Mouse (Mus musculus) cortical plate, adult 2 months (tissue): Measurements from ENCODE around the gene Cpn2. TPM values are rescaled to one million over a fixed set of nuclear protein-coding genes. Genes with fewer than 3 reads are reported as not detected.

Experiments
- H3K27ac ChIP-seq: fragments of 200-500 bp; 2 replicates; pipeline ENCODE4 v1.5.1; 2012; ENCODE audit warnings: low read length, control low read depth, inconsistent platforms; ENCODE audit not compliant: insufficient read depth
- H3K4me1 ChIP-seq: fragments of 200-500 bp; 2 replicates; pipeline ENCODE4 v1.6.1; 2011; ENCODE audit warnings: low read length; ENCODE audit not compliant: control insufficient read depth, insufficient read depth
- H3K4me3 ChIP-seq: fragments of 200-500 bp; 2 replicates; pipeline ENCODE4 v1.5.1; 2011; ENCODE audit warnings: mild to moderate bottlenecking, low read length, control low read depth; ENCODE audit not compliant: insufficient read depth
- CTCF ChIP-seq: fragments of 200-500 bp; IDR thresholded peaks from 2 replicates; pipeline ENCODE4 v1.5.1; 2011; ENCODE audit warnings: mild to moderate bottlenecking, control low read depth, low read length; ENCODE audit not compliant: insufficient read depth; ENCODE audit errors: extremely low read depth
- POLR2A ChIP-seq: fragments of 200-500 bp; IDR thresholded peaks from 2 replicates; pipeline ENCODE4 v1.6.1; 2011; ENCODE audit warnings: mild to moderate bottlenecking, low read length, control low read depth; ENCODE audit not compliant: insufficient read depth; ENCODE audit errors: extremely low read depth
- polyA plus RNA-seq: library from polyadenylated mRNA; depleted of rRNA; stranded (reverse); fragments of >200 nt; gene quantifications from 2 replicates; pipeline ENCODE4 v1.2.3, GENCODE M21; 2012

Gene Cpn2
- polyA plus RNA-seq, 1 experiment = not detected

- no peak overlapping the region for H3K27ac ChIP-seq
- H3K4me1 ChIP-seq = no peaks in the 10 kb centered on the region
- H3K4me3 ChIP-seq = no peak overlapping the region
- no peak for TF ChIP-seq CTCF
- no peak for TF ChIP-seq POLR2A
Observed at GRCm38 (mm10) chr16:30304236-30304635, 36.9 kb upstream of the Cpn2 start.

- H3K27ac ChIP-seq = no peak overlapping the region
- no peaks in the 10 kb centered on the region for H3K4me1 ChIP-seq
- no peak overlapping the region for H3K4me3 ChIP-seq
- TF ChIP-seq POLR2A (no peak), CTCF (no peak)
Observed at GRCm38 (mm10) chr16:30303411-30303810, 36.1 kb upstream of the Cpn2 start.

- TF ChIP-seq POLR2A (no peak), CTCF (no peak)
- Histone ChIP-seq H3K4me3 (no peak overlapping the region), H3K27ac (no peak overlapping the region), H3K4me1 (no peaks in the 10 kb centered on the region)
Observed at GRCm38 (mm10) chr16:30302686-30303085, 35.4 kb upstream of the Cpn2 start.

DNA sequence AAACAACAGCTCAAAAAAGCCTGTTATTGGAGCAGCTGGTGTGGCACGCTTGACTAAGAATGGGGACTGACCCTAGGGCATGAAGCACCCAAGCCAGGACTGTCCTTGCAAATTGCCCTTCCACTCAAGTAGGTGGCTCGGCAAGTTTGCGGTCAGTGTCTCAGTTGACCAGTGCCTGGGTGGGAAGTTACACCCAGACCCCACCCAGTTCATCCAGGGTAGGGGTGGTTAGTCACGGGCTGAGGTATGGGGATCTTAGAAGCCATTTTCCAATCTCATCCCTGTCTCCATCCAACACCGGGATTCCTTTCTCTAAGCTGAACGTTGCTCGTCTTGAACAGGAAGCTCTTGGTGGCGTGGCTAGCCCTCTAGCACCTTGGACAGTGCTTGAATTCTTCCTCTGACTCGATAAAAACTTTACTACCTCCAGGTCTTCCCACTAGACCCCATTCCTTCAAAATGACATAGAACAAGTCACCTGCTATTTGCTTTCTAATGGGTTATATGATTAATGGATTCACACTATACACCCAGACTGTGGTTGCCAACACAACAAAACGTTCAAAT lies 32.5 kb upstream of the Cpn2 start:
- Histone ChIP-seq H3K4me3 (no peak overlapping the region), H3K27ac (no peak overlapping the region), H3K4me1 (no peaks in the 10 kb centered on the region)
- TF ChIP-seq CTCF (no peak), POLR2A (no peak)

- no peaks in the 10 kb centered on the region for H3K4me1 ChIP-seq
- no peak overlapping the region for H3K4me3 ChIP-seq
- H3K27ac ChIP-seq = no peak overlapping the region
- TF ChIP-seq POLR2A = no peak
- no peak for TF ChIP-seq CTCF
Observed at GRCm38 (mm10) chr16:30297450-30297849, 30.2 kb upstream of the Cpn2 start.

DNA sequence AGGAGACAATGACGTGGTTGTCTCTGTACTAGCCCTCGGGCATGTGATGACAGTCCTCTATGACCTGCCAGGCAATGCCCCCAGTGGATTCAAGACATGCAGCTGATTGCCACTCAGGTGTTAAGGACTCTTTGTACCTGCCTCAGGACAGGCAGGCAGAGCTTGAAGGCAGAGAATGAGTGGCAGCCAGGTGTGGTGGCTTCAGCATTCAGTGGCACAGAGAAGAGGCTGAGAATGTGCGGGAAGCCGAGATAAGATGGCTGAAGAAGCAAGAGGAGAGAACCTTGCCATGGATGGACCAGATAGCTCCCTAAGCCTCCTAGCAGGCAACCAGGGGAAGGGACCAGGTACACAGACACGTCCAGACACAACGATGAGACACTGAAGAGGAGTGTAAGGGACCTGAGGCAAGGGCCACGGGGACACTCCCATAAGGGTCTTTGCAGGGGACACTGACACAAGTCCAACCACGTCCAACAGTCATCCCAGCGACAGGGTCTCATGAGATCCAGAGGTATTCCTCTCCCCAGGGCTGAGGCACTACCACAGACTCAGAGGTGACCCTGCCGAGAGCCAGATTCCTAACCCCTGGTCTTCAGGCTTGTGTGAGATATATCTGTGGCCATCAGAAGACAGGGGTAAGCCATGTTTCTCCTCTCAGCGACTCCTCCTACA lies 29.4 kb upstream of the Cpn2 start:
- no peak for TF ChIP-seq POLR2A
- TF ChIP-seq CTCF = no peak
- no peaks in the 10 kb centered on the region for H3K4me1 ChIP-seq
- H3K27ac ChIP-seq = no peak overlapping the region
- H3K4me3 ChIP-seq = no peak overlapping the region

DNA sequence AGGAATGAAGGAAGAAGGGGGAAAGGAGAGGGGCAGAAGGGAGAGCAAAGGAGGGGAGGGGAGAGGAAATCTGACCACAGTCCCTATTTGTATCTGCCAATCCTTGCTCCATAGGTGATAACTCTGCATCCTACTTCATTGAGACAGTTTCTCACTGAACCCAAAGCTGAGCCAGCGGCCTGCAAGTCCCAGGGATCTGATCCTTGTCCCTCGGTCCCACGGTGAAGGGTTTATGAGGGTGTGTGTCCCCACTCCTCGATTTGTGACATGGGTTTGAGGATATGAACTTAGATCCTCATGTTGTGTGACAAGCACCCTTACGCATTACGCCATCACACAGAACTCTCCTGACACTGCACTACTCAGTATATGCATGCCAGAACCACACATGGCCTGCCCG lies 27.8 kb upstream of the Cpn2 start:
- H3K27ac ChIP-seq = no peak overlapping the region
- H3K4me3 ChIP-seq = no peak overlapping the region
- no peaks in the 10 kb centered on the region for H3K4me1 ChIP-seq
- TF ChIP-seq POLR2A = no peak
- no peak for TF ChIP-seq CTCF

DNA sequence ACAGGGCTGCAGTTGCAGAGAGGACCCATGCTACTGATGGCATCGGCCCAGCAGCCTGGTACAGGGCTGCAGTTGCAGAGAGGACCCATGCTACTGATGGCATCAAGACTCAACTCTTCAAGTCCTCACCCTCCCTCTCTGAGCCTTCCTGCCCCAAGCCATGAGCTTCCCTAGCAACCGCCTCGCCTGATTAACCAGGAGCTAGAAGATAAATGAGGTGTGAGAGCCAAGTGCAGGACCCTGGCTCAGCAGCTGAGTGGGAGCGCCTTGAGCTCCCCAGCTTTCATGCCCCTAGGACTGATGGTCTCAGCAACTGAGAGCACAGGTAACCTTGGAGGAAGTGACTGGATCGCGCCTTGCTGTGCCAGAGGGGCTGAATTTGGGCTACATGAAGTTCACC lies 23.1 kb upstream of the Cpn2 start:
- TF ChIP-seq CTCF (no peak), POLR2A (no peak)
- Histone ChIP-seq H3K27ac (no peak overlapping the region), H3K4me3 (no peak overlapping the region), H3K4me1 (no peaks in the 10 kb centered on the region)

DNA sequence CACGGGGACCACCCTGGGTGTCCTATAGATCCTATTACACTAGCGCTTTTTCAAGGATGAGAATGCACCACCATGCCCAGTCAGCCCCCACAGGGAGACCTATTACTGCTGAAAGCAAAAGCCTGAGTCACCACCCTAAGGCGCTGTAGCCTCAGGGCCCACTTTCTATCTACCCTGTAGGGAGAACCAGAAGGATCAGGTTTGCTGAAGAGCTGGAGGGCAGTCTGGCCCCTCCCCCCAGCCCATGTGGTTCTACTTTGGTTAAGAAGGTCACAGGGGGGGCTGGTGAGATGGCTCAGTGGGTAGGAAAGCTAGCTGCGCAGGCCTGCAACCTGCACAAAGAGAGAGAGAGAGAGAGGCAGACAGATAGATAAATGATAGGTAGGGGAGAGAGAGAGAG lies 18.4 kb upstream of the Cpn2 start:
- no peak for TF ChIP-seq POLR2A
- no peak for TF ChIP-seq CTCF
- Histone ChIP-seq H3K27ac (no peak overlapping the region), H3K4me1 (no peaks in the 10 kb centered on the region; the same call in 1 of the 2 replicates)

GRCm38 (mm10) chr16:30283743-30284337 lies 16.5 kb upstream of the Cpn2 start:
- no peaks in the 10 kb centered on the region; the same call in 1 of the 2 replicates for H3K4me1 ChIP-seq
- H3K4me3 ChIP-seq = no peak overlapping the region
- H3K27ac ChIP-seq = no peak overlapping the region
- TF ChIP-seq POLR2A (no peak), CTCF (peak; percentile 66)

More for the DNA sequence above, 18.4 kb upstream of the Cpn2 start:
- no peak overlapping the region for H3K4me3 ChIP-seq
